In the genomic region with DNA sequence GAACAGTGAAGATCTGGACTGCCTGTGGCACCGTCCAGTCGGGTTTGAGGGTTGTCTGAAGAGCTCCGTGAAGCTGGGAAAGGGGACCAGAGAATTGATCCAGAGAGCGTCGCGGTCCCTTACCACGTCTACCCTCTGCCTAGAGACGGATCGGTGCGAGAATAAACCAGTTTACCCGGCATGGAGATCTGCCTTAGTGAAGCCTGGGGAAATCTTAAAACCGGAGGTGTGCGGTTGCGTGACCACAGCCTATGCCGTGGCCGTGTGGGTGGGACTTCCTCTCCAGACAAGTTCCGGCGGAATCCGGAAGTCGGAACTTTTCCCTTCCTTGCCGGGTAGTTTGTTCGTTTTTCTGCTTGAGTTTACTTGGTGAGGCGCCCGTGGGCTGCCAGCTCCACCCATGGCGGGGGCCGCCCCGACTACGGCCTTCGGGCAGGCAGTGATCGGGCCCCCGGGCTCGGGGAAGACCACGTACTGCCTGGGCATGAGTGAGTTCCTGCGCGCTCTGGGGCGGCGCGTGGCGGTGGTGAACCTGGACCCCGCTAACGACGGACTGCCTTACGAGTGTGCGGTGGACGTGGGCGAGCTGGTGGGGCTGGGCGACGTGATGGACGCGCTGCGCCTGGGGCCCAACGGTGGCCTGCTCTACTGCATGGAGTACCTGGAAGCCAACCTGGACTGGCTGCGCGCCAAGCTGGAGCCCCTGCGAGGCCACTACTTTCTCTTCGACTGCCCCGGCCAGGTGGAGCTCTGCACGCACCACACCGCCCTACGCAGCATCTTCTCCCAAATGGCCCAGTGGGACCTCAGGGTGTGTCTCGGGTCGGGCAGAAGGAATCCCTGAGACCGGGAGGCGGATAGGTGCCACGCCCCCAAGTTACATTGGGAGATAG, we compare ENCODE assay signal across 8 mouse cellular contexts. TPM values are rescaled to one million over a fixed set of nuclear protein-coding genes. Genes with fewer than 3 reads are reported as not detected.
A peak's percentile ranks its signal among the peaks of the same experiment; 100 is the strongest.
DNase-seq lines count a peak whose midpoint lies in the region; ATAC-seq and TF ChIP-seq lines count a peak whose summit lies in the region.

A gene (plus strand): TSS at position 304 of the 893 bp plus-strand sequence.

- DNase-seq in urinary bladder, adult 18-20 months (ENCODE audit: low spot score in 2 of 2), result peak; percentile 43 to 73
- no peak for DNase-seq in urinary bladder, postnatal 10 days (ENCODE audit: low spot score)
- DNase-seq in embryonic facial prominence, embryonic 11.5 days (ENCODE audit: low spot score), result peak; percentile 93
- DNase-seq in heart, adult 11 months, result peak; percentile 98
- DNase-seq in kidney, adult 18-20 months, result peak; percentile 81
- DNase-seq in limb, embryonic 10.5 days (ENCODE audit: low spot score), result peak; percentile 87

- H3K4me3 ChIP-seq in embryonic facial prominence, embryonic 11.5 days (ENCODE audit: low read depth, low read length), result peak within 1 kb of the TSS; percentile 91
- peak within 1 kb of the TSS; percentile 78 for H3K4me3 ChIP-seq in limb, embryonic 10.5 days
- H3K4me3 ChIP-seq in midbrain, embryonic 12.5 days, result peak within 1 kb of the TSS; percentile 79
- H3K4me3 ChIP-seq in small intestine, adult 2 months (ENCODE audit: low read depth, low read length), result peak within 1 kb of the TSS; percentile 80

- peak within 1 kb of the TSS; percentile 84 for H3K9ac ChIP-seq in embryonic facial prominence, embryonic 11.5 days (replicated peaks; ENCODE audit: low read length)
- peak within 1 kb of the TSS; percentile 83 for H3K9ac ChIP-seq in midbrain, embryonic 12.5 days (replicated peaks)

- H3K27me3 ChIP-seq in embryonic facial prominence, embryonic 11.5 days (ENCODE audit: control insufficient read depth, insufficient read depth, low read length), result no peaks in the 10 kb centered on the region
- no peaks in the 10 kb centered on the region for H3K27me3 ChIP-seq in limb, embryonic 10.5 days (ENCODE audit: low read depth, poor library complexity, severe bottlenecking)
- no peaks in the 10 kb centered on the region for H3K27me3 ChIP-seq in midbrain, embryonic 12.5 days
- no peaks in the 10 kb centered on the region for H3K27me3 ChIP-seq in small intestine, adult 2 months (ENCODE audit: control insufficient read depth, insufficient read depth, low read length)

- no peaks in the 10 kb centered on the region for H3K9me3 ChIP-seq in embryonic facial prominence, embryonic 11.5 days (replicated peaks; ENCODE audit: control insufficient read depth, low read length)
- H3K9me3 ChIP-seq in limb, embryonic 10.5 days (replicated peaks), result no peaks in the 10 kb centered on the region
- H3K9me3 ChIP-seq in midbrain, embryonic 12.5 days, result no peaks in the 10 kb centered on the region

- H3K36me3 ChIP-seq in embryonic facial prominence, embryonic 11.5 days (replicated peaks; ENCODE audit: control insufficient read depth, insufficient read depth, low read depth, low read length), result peaks cover 2% of the 10 kb centered on the region
- peaks cover 75% of the 10 kb centered on the region for H3K36me3 ChIP-seq in limb, embryonic 10.5 days
- H3K36me3 ChIP-seq in midbrain, embryonic 12.5 days, result peaks cover 62% of the 10 kb centered on the region
- H3K36me3 ChIP-seq in small intestine, adult 2 months (ENCODE audit: control insufficient read depth, insufficient read depth, low read length), result peaks cover 43% of the 10 kb centered on the region

- peaks cover 4% of the 10 kb centered on the region; the same call in 1 of the 2 replicates for H3K4me1 ChIP-seq in embryonic facial prominence, embryonic 11.5 days (ENCODE audit: control insufficient read depth, insufficient read depth, low read length)
- H3K4me1 ChIP-seq in limb, embryonic 10.5 days, result peaks cover 16% of the 10 kb centered on the region
- H3K4me1 ChIP-seq in midbrain, embryonic 12.5 days, result peaks cover 13% of the 10 kb centered on the region
- peaks cover 5% of the 10 kb centered on the region for H3K4me1 ChIP-seq in small intestine, adult 2 months (ENCODE audit: control insufficient read depth, insufficient read depth, insufficient read length, low read length)

- peak; percentile 88 for ATAC-seq in embryonic facial prominence, embryonic 11.5 days (replicated peaks; ENCODE audit: insufficient number of reproducible peaks, low FRiP score, low TSS enrichment, low read depth)
- peak; percentile 80; the same call in 1 of the 2 replicates for ATAC-seq in midbrain, embryonic 12.5 days (ENCODE audit: low FRiP score, low read depth)

- WGBS in embryonic facial prominence, embryonic 11.5 days, result 2% methylated on average over 65 of the region's 65 CpGs
- 3% methylated on average over 65 of the region's 65 CpGs for WGBS in limb, embryonic 10.5 days
- 3% methylated on average over 65 of the region's 65 CpGs for WGBS in midbrain, embryonic 12.5 days
- WGBS in small intestine, adult 2 months, result under 1% methylated on average over 65 of the region's 65 CpGs

- peak; percentile 67 for TF ChIP-seq POLR2A in small intestine, adult 2 months (IDR thresholded peaks at IDR 0.05; ENCODE audit: low read depth, low read length)

- peak within 1 kb of the TSS; percentile 99 for H3K4me2 ChIP-seq in embryonic facial prominence, embryonic 11.5 days (ENCODE audit: low read depth, low read length)
- H3K4me2 ChIP-seq in midbrain, embryonic 12.5 days (replicated peaks), result peak within 1 kb of the TSS; percentile 94

- peak within 1 kb of the TSS; percentile 41; the same call in 1 of the 2 replicates for H3K27ac ChIP-seq in embryonic facial prominence, embryonic 11.5 days (replicated peaks; ENCODE audit: low read depth, low read length)
- peak within 1 kb of the TSS; percentile 84 for H3K27ac ChIP-seq in limb, embryonic 10.5 days
- peak within 1 kb of the TSS; percentile 78 for H3K27ac ChIP-seq in midbrain, embryonic 12.5 days (replicated peaks)
- peak within 1 kb of the TSS; percentile 69 for H3K27ac ChIP-seq in small intestine, adult 2 months (ENCODE audit: insufficient read depth, low read depth, low read length)

- no peak for TF ChIP-seq CTCF in small intestine, adult 2 months (IDR thresholded peaks at IDR 0.05; ENCODE audit: extremely low read depth, insufficient read length, insufficient replicate concordance, low read depth, low read length)

RNA-seq across cellular contexts. Expression of the gene that starts here (rescaled TPM):
- polyA plus RNA-seq in embryonic facial prominence, embryonic 11.5 days (2014; fragmentation: Nextera tagmentation; extraction: Ambion mirVana), result 23.6 and 26.6 TPM in 2 replicates
- 31.3 and 31.6 TPM in 2 replicates for polyA plus RNA-seq in limb, embryonic 10.5 days (2016; fragmentation: Nextera tagmentation; extraction: Ambion mirVana)
- 23.0 and 25.3 TPM in 2 replicates for polyA plus RNA-seq in midbrain, embryonic 12.5 days (2016; fragmentation: Nextera tagmentation; extraction: Ambion mirVana)
- polyA plus RNA-seq in small intestine, adult 2 months (2012; rRNA removed), result 40.7 and 77.8 TPM in 2 replicates
